Mouse (Mus musculus): ENCODE measurements around the gene Bpgm. TPM values are rescaled to one million over a fixed set of nuclear protein-coding genes. Genes with fewer than 3 reads are reported as not detected.

Bpgm gene
- polyA plus RNA-seq, 1 experiment: 22.1 TPM

GRCm38 (mm10) chr6:34452963-34453770 is 22.8 kb upstream of the Bpgm start:
- Histone ChIP-seq H3K4me1 (ENCODE audit: control insufficient read depth, insufficient read depth, insufficient read length, low read length) (no peaks in the 10 kb centered on the region), H3K4me3 (ENCODE audit: low read depth, low read length) (no peak overlapping the region), H3K27ac (ENCODE audit: insufficient read depth, low read depth, low read length) (no peak overlapping the region), H3K27me3 (ENCODE audit: control insufficient read depth, insufficient read depth, low read length) (peaks cover 6% of the 10 kb centered on the region; the same call in 1 of the 2 replicates), H3K36me3 (ENCODE audit: control insufficient read depth, insufficient read depth, low read length) (no peaks in the 10 kb centered on the region)
- 56% methylated on average over 7 of the region's 7 CpGs for WGBS
- TF ChIP-seq CTCF (IDR thresholded peaks at IDR 0.05; ENCODE audit: extremely low read depth, insufficient read length, insufficient replicate concordance, low read depth, low read length) (no peak), POLR2A (IDR thresholded peaks at IDR 0.05; ENCODE audit: low read depth, low read length) (no peak)

- H3K27me3 ChIP-seq (ENCODE audit: control insufficient read depth, insufficient read depth, low read length): peaks cover 3% of the 10 kb centered on the region; the same call in 1 of the 2 replicates
- H3K4me3 ChIP-seq (ENCODE audit: low read depth, low read length): no peak overlapping the region
- no peaks in the 10 kb centered on the region for H3K4me1 ChIP-seq (ENCODE audit: control insufficient read depth, insufficient read depth, insufficient read length, low read length)
- H3K36me3 ChIP-seq (ENCODE audit: control insufficient read depth, insufficient read depth, low read length): no peaks in the 10 kb centered on the region
- no peak overlapping the region for H3K27ac ChIP-seq (ENCODE audit: insufficient read depth, low read depth, low read length)
- TF ChIP-seq POLR2A (IDR thresholded peaks at IDR 0.05; ENCODE audit: low read depth, low read length) (no peak), CTCF (IDR thresholded peaks at IDR 0.05; ENCODE audit: extremely low read depth, insufficient read length, insufficient replicate concordance, low read depth, low read length) (no peak)
Measured at GRCm38 (mm10) chr6:34459456-34459855, 16.6 kb upstream of the Bpgm start.

- 33% methylated on average over 4 of the region's 4 CpGs for WGBS
- no peak for TF ChIP-seq POLR2A (IDR thresholded peaks at IDR 0.05; ENCODE audit: low read depth, low read length)
- Histone ChIP-seq H3K36me3 (ENCODE audit: control insufficient read depth, insufficient read depth, low read length) (no peaks in the 10 kb centered on the region), H3K4me1 (ENCODE audit: control insufficient read depth, insufficient read depth, insufficient read length, low read length) (no peaks in the 10 kb centered on the region), H3K4me3 (ENCODE audit: low read depth, low read length) (no peak overlapping the region), H3K27ac (ENCODE audit: insufficient read depth, low read depth, low read length) (no peak overlapping the region), H3K27me3 (ENCODE audit: control insufficient read depth, insufficient read depth, low read length) (0 out of 2 replicates have a peak, but pooled peaks cover 2% of the 10 kb centered on the region)
Measured at GRCm38 (mm10) chr6:34460651-34461050, 15.4 kb upstream of the Bpgm start.

- H3K36me3 ChIP-seq (ENCODE audit: control insufficient read depth, insufficient read depth, low read length): no peaks in the 10 kb centered on the region
- WGBS: 82% methylated on average over 4 of the region's 4 CpGs
- TF ChIP-seq CTCF (IDR thresholded peaks at IDR 0.05; ENCODE audit: extremely low read depth, insufficient read length, insufficient replicate concordance, low read depth, low read length) (no peak), POLR2A (IDR thresholded peaks at IDR 0.05; ENCODE audit: low read depth, low read length) (no peak)
- H3K27ac ChIP-seq (ENCODE audit: insufficient read depth, low read depth, low read length): no peak overlapping the region
- H3K27me3 ChIP-seq (ENCODE audit: control insufficient read depth, insufficient read depth, low read length): no peaks in the 10 kb centered on the region
- no peak overlapping the region for H3K4me3 ChIP-seq (ENCODE audit: low read depth, low read length)
- no peaks in the 10 kb centered on the region for H3K4me1 ChIP-seq (ENCODE audit: control insufficient read depth, insufficient read depth, insufficient read length, low read length)
Measured at GRCm38 (mm10) chr6:34463582-34463981, 12.4 kb upstream of the Bpgm start.

- Histone ChIP-seq H3K36me3 (ENCODE audit: control insufficient read depth, insufficient read depth, low read length) (no peaks in the 10 kb centered on the region), H3K27me3 (ENCODE audit: control insufficient read depth, insufficient read depth, low read length) (no peaks in the 10 kb centered on the region), H3K4me3 (ENCODE audit: low read depth, low read length) (no peak overlapping the region), H3K27ac (ENCODE audit: insufficient read depth, low read depth, low read length) (no peak overlapping the region), H3K4me1 (ENCODE audit: control insufficient read depth, insufficient read depth, insufficient read length, low read length) (peaks cover 2% of the 10 kb centered on the region; the same call in 1 of the 2 replicates)
- 48% methylated on average over 12 of the region's 12 CpGs for WGBS
- TF ChIP-seq CTCF (IDR thresholded peaks at IDR 0.05; ENCODE audit: extremely low read depth, insufficient read length, insufficient replicate concordance, low read depth, low read length): no peak
- no peak for TF ChIP-seq POLR2A (IDR thresholded peaks at IDR 0.05; ENCODE audit: low read depth, low read length)
Measured at GRCm38 (mm10) chr6:34471434-34472110, 4.4 kb upstream of the Bpgm start.

- TF ChIP-seq POLR2A (IDR thresholded peaks at IDR 0.05; ENCODE audit: low read depth, low read length) (no peak), CTCF (IDR thresholded peaks at IDR 0.05; ENCODE audit: extremely low read depth, insufficient read length, insufficient replicate concordance, low read depth, low read length) (no peak)
- no peak overlapping the region for H3K4me3 ChIP-seq (ENCODE audit: low read depth, low read length)
- no peaks in the 10 kb centered on the region for H3K36me3 ChIP-seq (ENCODE audit: control insufficient read depth, insufficient read depth, low read length)
- 98% methylated on average over 1 of the region's 1 CpGs for WGBS
- H3K27ac ChIP-seq (ENCODE audit: insufficient read depth, low read depth, low read length): no peak overlapping the region
- no peaks in the 10 kb centered on the region for H3K27me3 ChIP-seq (ENCODE audit: control insufficient read depth, insufficient read depth, low read length)
- H3K4me1 ChIP-seq (ENCODE audit: control insufficient read depth, insufficient read depth, insufficient read length, low read length): peaks cover 5% of the 10 kb centered on the region; the same call in 1 of the 2 replicates
Measured at GRCm38 (mm10) chr6:34473346-34473745, 2.7 kb upstream of the Bpgm start.

GRCm38 (mm10) chr6:34474031-34474430 is 2.0 kb upstream of the Bpgm start:
- peaks cover 9% of the 10 kb centered on the region; the same call in 1 of the 2 replicates for H3K4me1 ChIP-seq (ENCODE audit: control insufficient read depth, insufficient read depth, insufficient read length, low read length)
- H3K36me3 ChIP-seq (ENCODE audit: control insufficient read depth, insufficient read depth, low read length): no peaks in the 10 kb centered on the region
- H3K27ac ChIP-seq (ENCODE audit: insufficient read depth, low read depth, low read length): no peak overlapping the region
- WGBS: 70% methylated on average over 3 of the region's 3 CpGs
- TF ChIP-seq CTCF (IDR thresholded peaks at IDR 0.05; ENCODE audit: extremely low read depth, insufficient read length, insufficient replicate concordance, low read depth, low read length): no peak
- H3K27me3 ChIP-seq (ENCODE audit: control insufficient read depth, insufficient read depth, low read length): no peaks in the 10 kb centered on the region
- no peak overlapping the region for H3K4me3 ChIP-seq (ENCODE audit: low read depth, low read length)
